Mouse (Mus musculus) intestine, embryonic 15.5 days (tissue): ENCODE measurements at regions not wholly inside any gene's neighbourhood (a gene's known extent, or its start where the extent isn't known, plus 50 kb on each side); places are given as distances from the start of the nearest gene placed in this dataset.
A peak's percentile ranks its signal among the peaks of the same experiment; 100 is the strongest.

Source experiments
- ATAC-seq: fragments of 200-750 bp; cut with Nextera tagmentation; 2 replicates; pipeline ENCODE4 v1.8.0; 2017; ENCODE audit warnings: moderate TSS enrichment, moderate library complexity
- H3K27ac ChIP-seq: fragments of 300-500 bp; sonication (generic); 2 replicates; pipeline ENCODE4 v1.5.1; 2015; ENCODE audit warnings: mild to moderate bottlenecking, inconsistent platforms
- H3K27me3 ChIP-seq: fragments of 300-500 bp; sonication (generic); replicated peaks from 2 replicates; pipeline ENCODE4 v1.6.1; 2015; ENCODE audit warnings: inconsistent platforms
- H3K36me3 ChIP-seq: fragments of 300-500 bp; sonication (generic); 2 replicates; pipeline ENCODE4 v1.6.1; 2015; ENCODE audit warnings: inconsistent platforms
- H3K4me1 ChIP-seq: fragments of 300-500 bp; sonication (generic); replicated peaks from 2 replicates; pipeline ENCODE4 v1.6.1; 2015; ENCODE audit warnings: inconsistent platforms
- H3K4me2 ChIP-seq: fragments of 300-500 bp; sonication (generic); replicated peaks from 2 replicates; pipeline ENCODE4 v1.6.1; 2015; ENCODE audit warnings: mild to moderate bottlenecking, inconsistent platforms
- H3K4me3 ChIP-seq: fragments of 300-500 bp; sonication (generic); replicated peaks from 2 replicates; pipeline ENCODE4 v1.5.1; 2015; ENCODE audit warnings: inconsistent platforms
- H3K9ac ChIP-seq: fragments of 300-500 bp; sonication (generic); 2 replicates; pipeline ENCODE4 v1.6.1; 2015; ENCODE audit warnings: inconsistent platforms
- H3K9me3 ChIP-seq: fragments of 300-500 bp; sonication (generic); 2 replicates; pipeline ENCODE4 v1.6.1; 2016; ENCODE audit warnings: inconsistent platforms
- WGBS: fragments of 180-500 bp; shearing (Covaris S2); methylation state at CpG from one replicate; pipeline ENCODE4 v1.1.7; 2015; 5-methylcytosine and 5-hydroxymethylcytosine counted together

DNA sequence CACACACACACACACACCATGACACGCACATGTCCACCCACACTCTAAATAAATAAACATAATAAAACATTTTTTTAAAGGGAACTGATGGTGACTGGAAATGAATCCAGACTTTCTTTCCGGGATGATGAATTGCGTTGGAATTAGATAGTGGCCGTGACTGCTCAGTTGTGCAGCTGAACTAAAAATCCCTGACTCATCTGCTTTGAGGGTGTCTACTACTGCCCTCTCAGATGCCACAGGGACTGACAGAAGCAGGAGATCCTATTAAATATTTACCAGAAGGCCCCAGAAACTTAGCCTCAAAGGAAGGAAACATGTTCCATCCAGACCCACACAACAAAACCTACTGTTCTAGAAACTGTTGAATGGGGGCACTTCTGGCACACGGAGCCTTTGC lies 65.7 kb downstream of the Polr2m start:
- Histone ChIP-seq H3K4me3 (no peak overlapping the region), H3K4me1 (no peaks in the 10 kb centered on the region), H3K9ac (no peak overlapping the region), H3K27me3 (no peaks in the 10 kb centered on the region), H3K9me3 (no peaks in the 10 kb centered on the region), H3K36me3 (no peaks in the 10 kb centered on the region), H3K4me2 (no peak overlapping the region), H3K27ac (no peak overlapping the region)
- no peak for ATAC-seq
- 74% methylated on average over 5 of the region's 5 CpGs for WGBS

DNA sequence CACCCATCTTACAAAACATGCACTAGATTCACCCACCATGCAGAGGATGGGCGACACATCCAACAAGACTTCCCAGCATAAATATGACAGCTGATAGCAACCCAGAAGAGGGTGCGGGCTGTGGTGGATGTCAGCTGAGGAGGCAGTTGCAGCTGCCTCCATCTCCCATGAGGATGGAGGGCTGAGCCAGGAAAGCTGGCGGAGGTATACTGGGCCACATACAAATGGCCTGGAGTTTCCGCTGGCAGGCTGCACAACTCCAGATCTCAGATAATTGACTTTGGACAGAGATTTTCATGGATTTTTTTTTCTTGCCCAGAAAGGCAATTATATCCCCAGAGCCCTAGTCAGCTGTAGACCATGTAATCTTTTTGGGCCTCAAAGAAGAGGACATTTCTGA lies 67.2 kb downstream of the Polr2m start:
- H3K27me3 ChIP-seq = no peaks in the 10 kb centered on the region
- no peak overlapping the region for H3K9ac ChIP-seq
- no peak overlapping the region for H3K4me2 ChIP-seq
- H3K9me3 ChIP-seq = no peaks in the 10 kb centered on the region
- H3K4me3 ChIP-seq = no peak overlapping the region
- no peak for ATAC-seq
- no peaks in the 10 kb centered on the region for H3K36me3 ChIP-seq
- no peak overlapping the region for H3K27ac ChIP-seq
- WGBS = 88% methylated on average over 4 of the region's 4 CpGs
- no peaks in the 10 kb centered on the region for H3K4me1 ChIP-seq

DNA sequence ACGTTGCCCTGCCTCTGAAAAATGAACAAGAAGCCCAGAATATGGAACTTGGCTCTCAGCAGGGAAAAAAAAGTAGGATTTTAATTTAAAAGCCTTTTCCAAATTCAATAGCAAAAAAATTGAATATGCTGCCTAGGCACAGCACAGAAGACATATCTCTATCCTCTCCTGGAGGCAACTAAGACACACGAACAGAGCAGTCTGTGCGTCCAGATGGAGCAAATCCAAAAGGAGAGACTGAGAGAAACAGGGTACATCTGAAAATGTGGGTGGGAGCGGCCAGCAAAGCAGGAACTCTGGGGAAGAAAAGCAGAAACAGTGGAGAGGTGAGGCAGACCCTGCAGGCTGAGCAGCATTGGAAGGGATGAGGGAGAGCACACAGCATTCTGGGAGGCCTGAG lies 68.5 kb downstream of the Polr2m start:
- H3K4me2 ChIP-seq = no peak overlapping the region
- no peaks in the 10 kb centered on the region for H3K27me3 ChIP-seq
- no peak overlapping the region for H3K4me3 ChIP-seq
- H3K4me1 ChIP-seq = no peaks in the 10 kb centered on the region
- 47% methylated on average over 4 of the region's 4 CpGs for WGBS
- no peaks in the 10 kb centered on the region for H3K9me3 ChIP-seq
- H3K27ac ChIP-seq = peak overlapping the region; percentile 32; the same call in 1 of the 2 replicates
- ATAC-seq = no peak
- no peaks in the 10 kb centered on the region for H3K36me3 ChIP-seq
- no peak overlapping the region for H3K9ac ChIP-seq

DNA sequence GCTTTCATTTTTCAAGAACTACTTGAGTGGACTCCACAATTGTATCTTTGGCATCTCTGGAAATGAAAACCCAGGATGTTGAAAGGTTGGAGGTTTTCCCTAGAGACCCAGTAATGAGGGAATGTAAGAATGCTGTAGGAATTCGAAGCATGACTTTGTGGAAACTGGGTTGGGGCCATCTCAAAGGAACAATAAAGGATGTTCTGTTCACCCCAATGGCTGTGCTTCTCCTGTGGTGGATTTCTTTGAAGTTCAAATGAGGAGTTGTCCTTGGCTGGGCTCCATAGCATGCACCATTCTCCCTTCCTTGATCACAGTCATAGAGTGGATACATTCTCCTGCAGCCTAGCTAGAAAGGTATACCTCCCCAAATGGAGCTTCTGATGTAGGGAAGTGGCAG lies 74.6 kb downstream of the Polr2m start:
- WGBS = 87% methylated on average over 1 of the region's 1 CpGs

DNA sequence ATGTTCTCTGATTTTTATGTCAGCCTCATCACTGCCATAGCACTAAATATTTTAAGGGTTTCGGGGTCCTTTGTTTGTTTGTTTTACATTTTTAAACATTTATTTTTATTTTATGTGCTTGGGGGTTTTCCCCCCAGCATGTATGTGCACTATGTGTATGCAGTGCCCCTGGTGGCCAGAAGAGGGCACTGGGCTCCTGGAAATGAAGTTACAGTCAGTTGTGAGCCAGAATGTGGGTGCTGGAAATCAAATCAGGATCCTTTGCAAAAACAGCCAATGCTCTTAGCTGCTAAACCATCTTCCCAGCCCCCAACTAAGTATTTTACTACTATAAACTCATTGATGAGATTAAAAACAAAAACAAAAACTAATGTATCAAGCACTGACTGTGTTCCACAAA lies 75.8 kb downstream of the Polr2m start:
- H3K9me3 ChIP-seq = no peaks in the 10 kb centered on the region
- H3K36me3 ChIP-seq = no peaks in the 10 kb centered on the region
- H3K27ac ChIP-seq = no peak overlapping the region
- H3K9ac ChIP-seq = no peak overlapping the region
- H3K27me3 ChIP-seq = 0 out of 2 replicates have a peak, but pooled peaks cover 2% of the 10 kb centered on the region
- H3K4me3 ChIP-seq = no peak overlapping the region
- no peaks in the 10 kb centered on the region for H3K4me1 ChIP-seq
- 91% methylated on average over 1 of the region's 1 CpGs for WGBS
- ATAC-seq = no peak
- no peak overlapping the region for H3K4me2 ChIP-seq

More for the DNA sequence above, 74.6 kb downstream of the Polr2m start:
- Histone ChIP-seq H3K4me1 (no peaks in the 10 kb centered on the region), H3K27me3 (0 out of 2 replicates have a peak, but pooled peaks cover 2% of the 10 kb centered on the region), H3K9ac (no peak overlapping the region), H3K27ac (no peak overlapping the region), H3K9me3 (no peaks in the 10 kb centered on the region), H3K4me2 (no peak overlapping the region), H3K36me3 (no peaks in the 10 kb centered on the region), H3K4me3 (no peak overlapping the region)
- no peak for ATAC-seq

DNA sequence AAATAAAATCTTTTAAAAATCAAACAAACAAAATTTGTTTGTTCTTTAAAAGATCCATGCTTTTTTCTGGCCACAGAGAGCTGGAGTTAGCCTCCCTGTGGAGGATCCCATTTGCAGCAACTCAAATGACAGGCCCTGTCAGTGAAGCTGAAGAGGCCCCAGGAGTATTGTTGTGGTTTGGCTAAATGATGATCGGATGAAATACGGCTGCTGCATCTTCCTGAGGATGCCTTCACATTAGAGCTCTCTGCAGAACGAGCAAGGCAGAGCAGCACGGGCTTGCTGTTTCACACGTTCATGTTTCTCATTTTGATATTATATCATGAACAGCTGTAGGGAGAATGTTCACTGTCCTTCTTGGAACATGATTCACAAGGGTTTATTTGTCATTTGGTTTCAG lies 76.8 kb downstream of the Polr2m start:
- 63% methylated on average over 5 of the region's 5 CpGs for WGBS
- no peak overlapping the region for H3K27ac ChIP-seq
- ATAC-seq = no peak

DNA sequence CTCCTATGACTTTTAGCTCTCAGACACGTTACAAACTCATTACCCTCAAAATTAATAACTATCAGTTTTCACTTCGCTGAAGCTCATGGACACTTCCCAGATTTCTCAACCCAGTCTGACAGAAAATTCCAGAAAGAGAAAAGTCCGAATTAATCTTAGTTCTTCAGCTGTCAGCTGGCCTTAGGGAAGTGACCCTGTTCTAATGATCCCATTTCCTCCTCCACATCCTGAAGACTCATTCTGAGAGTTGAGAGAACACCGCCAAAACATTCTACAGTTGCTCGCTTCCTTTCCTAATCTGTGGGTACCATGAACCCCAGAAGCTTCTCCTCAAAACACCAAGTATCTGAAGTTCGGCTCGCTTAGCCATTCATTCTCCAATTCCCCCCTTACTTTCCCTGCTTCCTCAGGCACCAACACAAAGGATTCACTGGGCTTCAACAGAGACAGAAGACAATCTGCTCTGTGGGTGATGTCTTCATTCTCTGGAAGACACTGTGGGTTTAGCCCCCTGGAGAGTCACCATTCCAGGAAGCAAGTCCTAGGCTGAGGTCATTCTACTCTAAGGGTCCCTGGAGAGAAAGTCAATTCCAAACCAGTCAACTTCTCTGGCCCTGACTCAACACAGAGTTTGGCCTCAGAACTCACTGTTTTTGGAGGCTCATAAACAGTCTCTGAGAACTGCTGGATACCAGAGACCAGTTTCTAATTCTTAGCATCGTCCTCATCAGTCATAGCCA lies 81.2 kb downstream of the Polr2m start:
- Histone ChIP-seq H3K9me3 (no peaks in the 10 kb centered on the region), H3K4me2 (no peak overlapping the region), H3K27me3 (0 out of 2 replicates have a peak, but pooled peaks cover 2% of the 10 kb centered on the region), H3K4me1 (0 out of 2 replicates have a peak, but pooled peaks cover 2% of the 10 kb centered on the region), H3K9ac (no peak overlapping the region), H3K36me3 (no peaks in the 10 kb centered on the region), H3K27ac (no peak overlapping the region), H3K4me3 (no peak overlapping the region)
- no peak for ATAC-seq
- WGBS = 80% methylated on average over 8 of the region's 8 CpGs

More for the DNA sequence above, 76.8 kb downstream of the Polr2m start:
- Histone ChIP-seq H3K27me3 (0 out of 2 replicates have a peak, but pooled peaks cover 2% of the 10 kb centered on the region), H3K9me3 (no peaks in the 10 kb centered on the region), H3K36me3 (no peaks in the 10 kb centered on the region), H3K9ac (no peak overlapping the region), H3K4me1 (no peaks in the 10 kb centered on the region), H3K4me3 (no peak overlapping the region), H3K4me2 (no peak overlapping the region)

DNA sequence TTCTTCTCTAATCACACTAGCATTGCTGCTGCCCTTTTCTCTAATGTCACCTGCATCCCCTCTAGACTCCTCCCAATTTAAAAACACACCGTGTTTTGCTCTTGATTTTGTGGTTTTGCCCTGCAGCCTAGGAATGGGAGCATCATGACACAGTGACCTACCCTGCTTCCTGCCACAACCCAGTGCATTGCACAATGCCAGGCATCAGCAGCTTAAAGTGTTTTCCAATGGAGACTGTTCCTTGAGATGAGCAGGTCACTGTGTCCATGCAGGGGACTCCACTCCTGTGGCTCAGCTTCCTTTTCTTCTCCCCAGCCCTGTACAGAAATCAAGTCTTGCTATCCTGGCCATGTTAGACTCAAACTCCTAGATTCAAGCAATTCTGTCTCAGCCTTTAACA lies 84.1 kb downstream of the Polr2m start:
- no peaks in the 10 kb centered on the region for H3K36me3 ChIP-seq
- no peaks in the 10 kb centered on the region for H3K9me3 ChIP-seq
- H3K9ac ChIP-seq = no peak overlapping the region
- H3K27ac ChIP-seq = no peak overlapping the region
- H3K4me3 ChIP-seq = no peak overlapping the region
- WGBS = 68% methylated on average over 1 of the region's 1 CpGs
- H3K4me1 ChIP-seq = peaks cover 9% of the 10 kb centered on the region; the same call in 1 of the 2 replicates
- no peak for ATAC-seq
- 0 out of 2 replicates have a peak, but pooled peaks cover 2% of the 10 kb centered on the region for H3K27me3 ChIP-seq
- H3K4me2 ChIP-seq = no peak overlapping the region

DNA sequence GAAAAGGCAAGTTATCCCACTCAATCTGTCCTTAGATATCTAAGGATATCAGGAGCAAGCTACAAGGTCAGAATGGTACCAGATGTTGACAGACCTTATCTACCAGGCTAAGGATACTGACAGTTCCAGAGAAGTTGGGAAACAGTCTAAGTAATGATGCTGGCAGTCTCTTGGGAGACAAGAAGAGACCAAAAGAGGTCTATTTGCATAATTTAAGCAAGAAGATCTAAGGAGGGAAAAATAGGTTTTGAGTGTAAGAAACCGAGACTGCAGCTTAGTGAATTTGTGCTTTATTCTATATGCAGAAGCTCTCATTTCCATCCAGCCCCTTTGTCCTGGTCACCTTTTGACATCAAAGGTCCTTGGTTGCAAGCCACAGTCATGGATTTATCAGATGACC lies 86.4 kb downstream of the Polr2m start:
- Histone ChIP-seq H3K9ac (no peak overlapping the region), H3K4me3 (no peak overlapping the region), H3K27me3 (no peaks in the 10 kb centered on the region), H3K4me1 (peaks cover 14% of the 10 kb centered on the region; the same call in 1 of the 2 replicates), H3K4me2 (no peak overlapping the region), H3K9me3 (no peaks in the 10 kb centered on the region), H3K36me3 (no peaks in the 10 kb centered on the region), H3K27ac (no peak overlapping the region)
- 78% methylated on average over 1 of the region's 1 CpGs for WGBS
- no peak for ATAC-seq

DNA sequence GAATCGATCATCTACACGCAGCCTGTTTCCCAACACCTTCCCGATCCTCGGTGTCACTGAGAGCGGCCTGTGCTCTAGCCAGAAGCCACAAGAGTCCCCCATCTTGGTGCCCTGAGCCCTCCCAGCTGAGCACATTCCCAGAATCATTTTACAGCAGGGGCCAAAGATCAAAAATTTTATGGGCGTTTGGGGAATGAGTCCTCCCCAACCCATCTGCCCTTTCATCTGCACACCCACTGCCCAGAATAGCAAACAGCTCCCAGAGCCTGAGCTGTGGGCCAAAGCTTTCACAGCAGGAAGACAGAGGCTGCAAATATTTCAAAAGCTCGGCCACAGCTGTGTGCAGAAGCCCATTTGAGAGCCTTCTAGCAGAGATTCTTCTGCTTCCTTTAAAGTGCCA lies 89.0 kb downstream of the Polr2m start:
- Histone ChIP-seq H3K27ac (no peak overlapping the region), H3K4me1 (peaks cover 14% of the 10 kb centered on the region; the same call in 1 of the 2 replicates), H3K4me2 (no peak overlapping the region), H3K36me3 (no peaks in the 10 kb centered on the region), H3K4me3 (no peak overlapping the region), H3K9me3 (no peaks in the 10 kb centered on the region), H3K9ac (no peak overlapping the region), H3K27me3 (no peaks in the 10 kb centered on the region)
- WGBS = 39% methylated on average over 7 of the region's 7 CpGs
- ATAC-seq = peak; percentile 39

DNA sequence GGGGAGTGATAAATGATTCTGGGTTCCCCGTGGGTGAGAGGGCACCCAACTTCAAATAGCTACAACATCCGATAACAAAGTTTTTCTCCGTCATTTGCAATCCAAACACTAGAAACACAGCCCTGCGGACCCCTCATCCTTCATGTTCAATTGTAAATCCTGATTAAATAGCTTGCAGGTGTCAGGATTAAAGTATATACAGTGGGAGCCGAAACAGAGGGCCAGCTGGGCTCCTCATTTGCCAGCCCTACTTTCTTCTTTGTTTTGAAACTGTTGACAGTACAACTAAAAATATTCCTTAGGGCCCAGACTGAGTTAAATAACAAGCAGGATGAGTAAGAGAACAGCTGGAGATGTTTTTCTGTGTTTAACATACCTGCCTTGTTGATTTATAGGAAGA lies 95.5 kb downstream of the Polr2m start:
- no peak overlapping the region for H3K27ac ChIP-seq
- H3K9ac ChIP-seq = no peak overlapping the region
- H3K4me1 ChIP-seq = peaks cover 3% of the 10 kb centered on the region; the same call in 1 of the 2 replicates
- H3K9me3 ChIP-seq = no peaks in the 10 kb centered on the region
- H3K4me3 ChIP-seq = no peak overlapping the region
- H3K4me2 ChIP-seq = no peak overlapping the region
- ATAC-seq = no peak
- no peaks in the 10 kb centered on the region for H3K27me3 ChIP-seq
- 38% methylated on average over 5 of the region's 5 CpGs for WGBS
- no peaks in the 10 kb centered on the region for H3K36me3 ChIP-seq

DNA sequence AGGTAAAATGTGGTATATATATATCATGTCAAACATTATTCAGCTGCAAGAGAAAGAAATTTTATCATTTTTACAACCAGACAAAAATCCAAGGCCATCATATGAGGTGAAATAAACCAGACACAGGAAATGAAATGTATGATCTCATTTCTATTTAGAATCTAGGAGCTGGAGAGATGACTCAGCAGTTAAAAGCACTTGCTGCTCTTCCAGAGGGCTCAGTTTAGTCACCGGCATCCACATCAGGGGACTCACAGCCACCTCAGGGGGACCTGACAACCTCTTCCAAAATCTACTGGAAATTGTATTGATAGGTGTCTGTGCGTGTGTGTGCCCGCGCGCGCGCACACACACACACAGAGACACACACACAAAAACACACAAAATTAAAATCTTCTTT lies 98.3 kb downstream of the Polr2m start:
- 86% methylated on average over 7 of the region's 7 CpGs for WGBS
- no peak overlapping the region for H3K27ac ChIP-seq
- H3K4me3 ChIP-seq = no peak overlapping the region
- no peak overlapping the region for H3K4me2 ChIP-seq
- peaks cover 3% of the 10 kb centered on the region; the same call in 1 of the 2 replicates for H3K4me1 ChIP-seq
- no peaks in the 10 kb centered on the region for H3K27me3 ChIP-seq
- no peaks in the 10 kb centered on the region for H3K9me3 ChIP-seq
- ATAC-seq = no peak
- no peak overlapping the region for H3K9ac ChIP-seq
- no peaks in the 10 kb centered on the region for H3K36me3 ChIP-seq

DNA sequence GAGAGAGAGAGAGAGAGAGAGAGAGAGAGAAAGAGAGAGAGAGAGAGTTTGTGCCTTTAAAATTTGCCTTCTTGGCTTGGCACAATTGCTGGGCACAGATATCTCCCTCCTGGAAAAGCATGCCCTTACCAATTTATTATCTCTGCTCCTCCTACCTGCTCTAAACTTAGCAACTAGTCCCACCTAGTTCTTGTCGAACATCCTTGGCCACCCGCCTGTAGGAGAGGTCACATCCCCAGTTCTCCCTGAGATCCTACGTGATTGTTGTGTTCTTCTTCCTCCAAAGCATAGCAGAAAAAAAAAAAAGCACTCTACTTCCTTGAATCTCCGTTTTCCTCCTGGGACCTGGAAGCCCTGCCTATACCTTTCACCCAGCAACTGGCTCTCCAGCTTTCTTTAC lies 101.8 kb downstream of the Polr2m start:
- Histone ChIP-seq H3K9ac (no peak overlapping the region), H3K36me3 (no peaks in the 10 kb centered on the region), H3K4me3 (no peak overlapping the region), H3K27ac (no peak overlapping the region), H3K27me3 (no peaks in the 10 kb centered on the region), H3K9me3 (no peaks in the 10 kb centered on the region), H3K4me1 (no peaks in the 10 kb centered on the region), H3K4me2 (no peak overlapping the region)
- no peak for ATAC-seq
- WGBS = 72% methylated on average over 4 of the region's 4 CpGs
